Mouse (Mus musculus): ENCODE measurements around the gene Rpap1.
"Not testable (repeated sequence)": the region's sequence is repeated elsewhere in the genome, so short reads cannot be mapped to it uniquely, and the experiment has no call there.

Gene Rpap1

GRCm38 (mm10) chr2:119741581-119742411, 45.5 kb downstream of the Rpap1 start, which contains the start of gene Itpka:
TSS of gene Itpka (plus strand) at chr2:119742337.
- peak; percentile 80 for DNase-seq (ENCODE audit: low read depth)

GRCm38 (mm10) chr2:119740567-119740966, 46.8 kb downstream of the Rpap1 start:
- DNase-seq (ENCODE audit: low read depth) = no peak

GRCm38 (mm10) chr2:119737124-119737523, 50.2 kb downstream of the Rpap1 start:
- DNase-seq (ENCODE audit: low read depth) = no peak

- no peak for DNase-seq (ENCODE audit: low read depth)
These were observed 56.6 kb downstream of the Rpap1 start for GRCm38 (mm10) chr2:119730735-119731134.

GRCm38 (mm10) chr2:119727762-119728416, 59.4 kb downstream of the Rpap1 start:
- DNase-seq (ENCODE audit: low read depth) = no peak

- DNase-seq (ENCODE audit: low read depth) = no peak
These were observed 66.3 kb downstream of the Rpap1 start for GRCm38 (mm10) chr2:119721070-119721469.

- DNase-seq (ENCODE audit: low read depth) = not testable (repeated sequence)
These were observed 71.5 kb downstream of the Rpap1 start for GRCm38 (mm10) chr2:119715868-119716267.
